Mouse (Mus musculus) kidney, postnatal 25 days (tissue): Measurements from ENCODE around the gene Frat1.

Experiments
- DNase-seq, 2 experiments: peaks; one replicate each; pipeline ENCODE4 v3.0.0; 2021; ENCODE audit warnings: mixed read lengths in 2 of 2

The Frat1 gene

DNA sequence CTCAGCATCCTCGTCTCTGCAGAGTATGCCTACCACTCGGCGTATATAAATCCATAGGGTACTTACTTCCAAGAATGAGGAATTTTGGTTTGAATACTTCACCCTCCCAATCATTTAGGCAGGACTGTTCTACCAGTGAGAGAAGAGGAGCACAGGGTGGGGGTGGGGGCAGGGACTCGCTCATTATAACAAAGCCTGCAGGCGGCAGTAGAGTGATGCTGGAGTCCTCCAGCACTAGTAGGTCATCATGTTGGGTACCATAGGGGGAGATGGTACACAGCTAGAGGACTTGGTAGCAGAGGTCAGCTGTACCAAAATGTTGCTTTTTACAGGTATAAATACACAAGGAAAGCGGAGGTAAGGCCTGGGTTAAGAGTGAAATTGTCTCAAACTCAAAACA, 14.6 kb downstream of the Frat1 start:
- no peak for DNase-seq

DNA sequence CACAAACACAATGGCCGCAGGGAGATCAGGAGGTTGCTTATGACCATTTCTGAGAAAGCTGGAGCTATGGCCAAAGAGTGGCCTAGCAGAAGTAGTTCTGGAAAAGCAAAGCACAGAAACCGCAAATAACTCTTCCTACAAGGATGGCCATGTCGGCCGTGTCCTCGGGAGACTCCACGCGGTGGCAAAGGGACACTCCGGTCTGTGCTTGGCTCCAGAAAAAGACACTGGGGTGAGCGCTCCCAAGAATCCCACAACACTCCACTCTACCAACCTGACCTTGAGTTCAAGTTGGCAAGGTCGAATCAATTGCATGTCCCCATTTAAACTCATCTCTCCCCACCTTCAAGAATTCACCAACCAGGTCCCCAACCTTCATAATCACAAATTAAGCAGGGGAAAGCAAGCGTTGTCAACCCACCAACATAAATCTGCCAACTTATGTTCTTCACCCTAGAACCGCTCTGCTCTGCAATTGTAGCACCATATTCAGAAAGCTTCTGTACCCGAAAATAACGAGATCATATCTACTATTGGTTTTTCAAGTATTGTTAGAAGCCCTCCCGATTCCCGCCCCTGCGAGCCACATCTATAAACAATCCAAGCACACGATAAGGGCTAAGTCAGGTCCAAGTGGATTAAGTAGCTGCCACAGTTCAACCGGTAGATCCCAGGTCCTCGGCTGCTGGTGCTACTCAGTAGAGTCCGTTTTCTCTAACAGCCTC, 16.8 kb downstream of the Frat1 start:
- DNase-seq: no peak

DNA sequence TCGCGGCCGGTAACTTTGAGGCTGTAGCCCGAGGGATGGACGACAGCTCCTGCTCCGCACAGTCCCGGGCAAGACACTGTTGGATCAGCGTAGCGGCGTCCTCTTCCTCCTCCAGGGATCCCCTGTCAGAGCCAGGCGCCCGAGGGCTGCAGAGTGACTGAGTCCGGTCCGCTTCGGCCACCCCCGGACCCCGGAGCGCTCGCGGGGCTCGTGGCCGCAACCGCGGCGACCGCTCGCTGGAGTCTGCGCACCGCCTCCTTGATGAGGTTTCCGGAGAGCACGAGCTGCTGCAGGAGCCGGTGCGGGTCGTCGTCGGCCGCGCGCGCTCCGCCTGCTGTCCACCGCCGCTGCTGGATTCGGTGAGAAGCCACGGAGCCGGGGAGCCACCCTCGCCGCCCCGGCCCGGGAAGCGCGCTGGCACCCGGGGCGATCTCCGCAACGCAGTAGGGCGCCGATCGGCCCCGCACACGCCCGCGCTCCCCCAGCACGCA, 17.4 kb downstream of the Frat1 start:
- peak; percentile 31 to 56 for DNase-seq

DNA sequence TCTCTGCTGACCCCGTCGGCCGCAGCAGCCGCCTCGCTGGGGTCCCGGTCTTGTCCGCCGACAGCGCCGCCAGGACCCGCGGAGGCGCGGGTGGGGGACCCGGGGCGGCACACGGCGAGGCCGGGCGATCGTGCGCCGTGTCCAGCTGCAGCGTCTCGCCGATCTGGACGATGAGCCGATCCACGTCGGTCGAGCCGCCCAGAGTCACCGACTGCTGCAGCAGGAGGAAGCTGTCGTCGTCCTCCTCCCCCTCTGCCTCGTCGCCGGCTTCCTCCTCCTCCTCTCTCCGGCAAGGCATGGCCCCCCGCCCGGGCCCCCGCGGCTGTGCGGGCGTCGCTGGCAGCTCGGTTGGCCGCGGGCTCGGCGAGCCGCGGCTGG, 17.8 kb downstream of the Frat1 start:
- peak in 1 of 2 experiments; percentile 26 for DNase-seq

DNA sequence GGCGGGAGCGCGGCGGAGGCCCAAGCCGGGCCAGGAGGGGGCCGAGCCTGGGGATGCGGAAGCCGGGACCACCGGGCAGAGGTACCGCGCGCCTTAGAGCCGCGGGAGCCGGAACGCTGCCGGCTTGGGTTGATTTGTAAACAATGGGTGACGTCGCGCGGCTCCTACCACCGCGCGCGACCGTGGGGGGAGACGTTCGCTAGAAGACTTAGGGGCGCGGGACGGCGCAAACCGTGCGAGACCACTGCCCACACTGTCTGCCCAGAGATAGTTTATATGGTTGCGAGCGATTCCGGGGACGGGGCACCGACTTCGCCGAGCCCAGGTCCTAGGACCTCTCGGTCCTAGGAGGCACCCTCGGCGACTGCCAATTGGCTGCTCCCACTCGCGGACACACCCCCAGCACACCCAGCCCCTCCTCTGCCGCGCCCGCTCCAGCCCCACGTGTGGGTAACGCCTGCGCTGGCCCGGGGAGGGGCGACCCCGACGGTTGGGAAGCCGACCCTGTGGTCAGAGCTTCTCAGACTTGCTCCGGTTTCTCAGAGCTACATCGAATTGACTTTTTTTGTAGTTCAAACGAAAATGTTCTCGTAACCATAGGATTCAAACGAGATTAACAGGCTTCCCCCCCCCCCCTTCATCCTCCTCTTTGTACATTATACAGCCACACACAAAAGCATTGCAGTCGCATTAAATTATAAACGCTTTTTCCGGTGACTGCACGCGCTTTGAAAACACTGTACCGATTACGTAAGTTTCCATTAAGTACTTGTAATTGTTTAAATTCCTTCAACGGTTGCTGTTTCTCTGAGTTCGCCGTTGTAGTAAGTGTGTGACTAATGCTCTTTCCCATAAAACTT, 18.5 kb downstream of the Frat1 start, which contains the start of gene Frat2:
Gene Frat2 (minus strand): TSS at position 141 of the 860 bp plus-strand sequence.
- peak; percentile 86 to 95 for DNase-seq

DNA sequence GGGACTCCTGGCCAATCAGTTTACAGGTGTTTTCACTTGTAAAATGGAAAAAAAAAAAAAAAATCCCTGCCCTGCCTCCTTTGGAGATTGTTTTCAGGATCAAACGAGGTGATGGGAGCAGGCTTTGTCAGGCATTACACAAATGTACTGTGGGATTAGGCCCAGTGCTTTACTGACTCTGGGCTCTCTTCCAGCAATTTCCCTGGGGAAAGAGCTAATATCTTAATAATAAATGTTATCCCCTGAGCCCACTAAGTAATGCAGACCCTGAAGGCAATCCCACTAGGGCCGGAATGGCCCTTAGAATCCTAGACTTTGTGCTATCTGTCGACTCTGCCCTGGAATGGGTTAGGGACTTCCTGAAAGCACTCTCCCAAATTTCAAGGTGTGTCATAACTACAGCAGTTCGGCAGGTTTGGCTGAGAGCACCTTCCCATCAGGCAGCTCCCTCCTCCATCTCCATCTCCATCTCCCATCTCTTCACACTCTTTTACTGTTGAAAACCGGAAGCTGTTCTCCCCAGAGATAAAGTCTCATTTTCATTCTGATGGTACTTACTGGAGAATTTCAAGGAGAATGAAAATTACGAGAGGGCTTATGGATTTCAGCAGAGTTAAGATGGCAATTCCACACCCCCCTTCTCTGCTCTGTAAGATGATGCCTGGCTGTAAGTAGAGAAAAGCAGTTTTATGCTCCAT, 20.4 kb downstream of the Frat1 start:
- no peak for DNase-seq

DNA sequence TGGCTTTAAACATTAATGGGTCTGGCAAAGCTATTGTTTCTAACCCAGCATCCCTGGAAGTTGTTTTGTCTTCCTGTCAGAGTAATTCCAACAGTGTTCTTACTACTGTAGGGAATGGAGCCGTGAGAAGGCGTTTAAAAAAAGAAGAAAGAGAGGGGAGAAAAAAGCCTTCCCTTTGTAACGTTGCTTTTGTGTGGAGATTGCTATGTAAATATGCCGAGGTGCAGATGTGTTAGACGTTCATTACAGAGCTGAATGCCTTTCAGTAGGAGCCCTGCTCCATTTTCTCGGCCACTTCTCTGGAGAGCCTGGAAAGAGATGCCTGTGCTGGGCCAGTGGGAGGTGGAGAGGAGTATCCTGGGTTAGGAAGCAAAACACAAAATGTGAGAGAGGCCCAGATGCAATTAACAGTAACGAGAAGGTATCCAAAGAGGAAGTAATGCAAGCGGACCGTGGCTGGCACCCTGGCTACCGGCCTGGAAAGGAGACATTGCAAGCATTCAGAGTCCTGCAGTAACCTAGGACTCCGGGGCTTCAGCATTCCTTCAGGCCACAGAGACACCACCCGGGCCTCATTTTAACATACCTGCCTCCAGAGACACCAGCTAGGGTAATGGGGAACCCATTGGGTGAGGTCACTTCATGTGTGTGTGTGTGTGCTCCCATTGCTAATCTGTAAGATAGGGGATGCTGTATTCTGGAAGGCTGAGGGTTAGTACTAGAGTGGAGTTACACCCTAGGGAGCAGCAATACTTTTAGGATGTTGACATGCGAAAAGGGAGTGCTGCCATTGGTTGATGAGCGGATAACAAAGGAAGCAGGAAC, 21.2 kb downstream of the Frat1 start:
- no peak for DNase-seq

DNA sequence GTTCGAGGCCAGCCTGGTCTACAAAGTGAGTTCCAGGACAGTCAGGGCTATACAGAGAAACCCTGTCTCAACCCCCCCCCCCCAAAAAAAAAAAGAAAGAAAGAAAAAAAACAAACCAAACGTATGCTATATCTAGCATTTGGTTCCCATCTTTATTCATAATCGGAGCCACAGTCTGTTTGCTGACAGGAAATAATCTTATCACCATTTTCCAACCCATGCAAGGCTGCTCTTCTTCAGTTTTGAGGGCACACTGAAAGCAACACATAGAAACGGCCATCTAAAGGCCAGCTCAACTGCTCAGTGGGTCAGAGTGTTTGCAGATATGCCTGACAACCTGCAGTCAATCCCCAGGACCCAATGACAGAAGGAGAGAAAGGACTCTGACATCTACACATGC, 22.7 kb downstream of the Frat1 start:
- DNase-seq: no peak

DNA sequence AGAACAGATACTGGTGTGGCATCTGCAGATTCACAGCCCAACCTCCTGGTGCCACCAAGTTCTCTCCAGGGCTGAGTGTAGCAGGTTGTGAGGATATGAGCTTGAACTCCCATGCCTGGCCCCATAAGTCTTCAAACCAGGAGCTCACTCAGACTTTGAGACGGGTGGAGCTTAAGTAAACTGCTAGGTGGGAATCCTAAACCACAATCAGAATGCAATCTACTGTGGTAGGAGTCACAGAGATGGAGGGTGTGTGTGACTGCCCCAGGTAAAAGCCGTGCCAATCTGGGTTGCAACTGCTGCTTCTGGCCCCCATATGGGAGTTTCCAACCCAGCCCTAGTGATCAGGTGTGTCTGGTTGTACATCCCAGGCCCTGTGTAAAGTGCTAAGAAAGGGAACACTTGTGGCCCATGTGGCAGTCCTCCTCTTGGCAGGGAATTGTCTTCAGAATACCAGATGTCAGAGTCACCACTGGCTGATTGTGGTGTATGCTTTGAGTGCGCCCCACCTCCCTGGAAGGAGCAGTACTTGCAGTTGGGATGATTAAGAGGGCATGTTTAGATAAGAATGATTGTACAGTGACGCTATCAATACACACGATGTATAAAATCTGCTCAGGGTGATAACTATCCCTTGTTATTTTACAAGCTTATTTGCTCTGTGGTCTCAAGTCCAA, 27.5 kb downstream of the Frat1 start:
- DNase-seq: no peak

DNA sequence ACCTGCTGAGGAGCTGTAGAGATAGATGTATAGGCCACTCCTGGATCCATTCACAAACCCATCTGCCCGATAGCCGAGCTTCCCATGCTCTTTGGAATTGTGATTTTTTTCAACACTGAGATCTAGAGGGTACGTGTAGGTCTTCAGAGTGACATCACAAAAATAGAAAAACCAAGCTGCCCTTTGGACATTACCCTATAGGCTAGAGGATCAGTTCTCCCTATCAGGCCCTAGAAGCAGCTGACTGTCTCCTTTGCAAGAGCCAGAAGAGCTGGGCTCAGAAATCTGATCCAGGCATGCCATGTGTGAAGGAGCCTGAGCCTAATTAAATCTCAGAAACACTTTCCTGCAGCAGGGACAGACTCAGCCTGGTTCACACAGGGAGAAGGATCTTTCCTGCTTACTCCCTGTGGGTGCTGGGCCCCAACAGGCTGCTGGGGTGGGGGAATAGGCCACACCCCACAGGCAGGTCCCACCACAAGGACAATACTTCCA, 28.1 kb downstream of the Frat1 start:
- no peak for DNase-seq

DNA sequence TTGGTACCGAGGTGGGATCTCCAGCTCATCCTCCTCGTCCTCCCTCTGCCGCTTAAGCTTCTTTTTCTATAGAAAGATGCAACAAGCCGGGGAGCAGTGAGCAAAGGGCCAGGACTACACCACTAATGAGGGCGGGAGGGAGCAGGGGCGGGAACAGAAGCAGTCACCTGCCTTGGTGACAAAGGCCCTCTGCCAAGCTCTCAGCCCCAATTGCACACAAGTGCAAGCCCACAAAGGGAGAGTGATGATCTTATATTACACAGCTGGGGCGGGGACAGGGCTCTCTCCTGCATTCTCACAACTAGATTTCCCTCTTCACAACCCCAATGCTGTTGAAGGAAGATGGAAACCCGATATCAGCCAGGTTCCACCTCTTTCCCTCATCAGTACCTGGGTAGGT, 36.9 kb downstream of the Frat1 start:
- no peak for DNase-seq

DNA sequence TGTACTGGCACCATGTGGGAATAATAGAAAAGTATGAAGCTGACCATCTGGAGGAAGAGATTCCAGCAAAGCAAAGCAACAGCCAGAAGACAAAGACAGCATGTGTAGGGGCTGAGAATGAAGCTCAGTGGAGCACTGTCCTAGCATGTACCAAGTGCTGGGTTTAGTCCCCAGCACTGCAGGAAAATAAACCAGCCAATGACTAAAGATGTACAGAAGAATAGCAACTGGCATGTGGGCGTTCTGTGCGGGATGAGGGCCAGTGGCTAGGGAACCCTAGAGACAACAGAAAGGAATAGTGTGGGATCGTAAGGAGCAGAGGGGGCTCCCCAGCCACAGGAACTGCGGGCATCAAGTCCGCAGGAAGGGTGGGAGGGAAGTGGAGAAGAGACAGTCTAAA, 39.5 kb downstream of the Frat1 start:
- no peak for DNase-seq

DNA sequence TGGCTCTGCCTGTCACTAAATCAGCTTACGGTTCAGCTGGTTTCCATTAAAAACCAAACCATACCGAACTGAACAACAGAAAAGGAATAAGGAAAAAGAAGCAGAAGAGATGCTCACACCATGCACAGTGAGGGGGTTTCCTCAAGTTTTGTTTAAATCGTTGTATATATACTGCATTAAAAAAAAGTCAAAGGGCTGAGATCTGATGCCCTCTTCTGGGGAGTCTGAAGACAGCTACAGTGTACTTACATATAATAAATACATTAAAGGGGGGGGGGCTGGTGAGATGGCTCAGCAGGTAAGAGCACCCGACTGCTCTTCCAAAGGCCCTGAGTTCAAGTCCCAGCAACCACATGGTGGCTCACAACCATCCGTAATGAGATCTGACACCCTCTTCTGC, 40.2 kb downstream of the Frat1 start:
- DNase-seq: peak in 1 of 2 experiments; percentile 5

DNA sequence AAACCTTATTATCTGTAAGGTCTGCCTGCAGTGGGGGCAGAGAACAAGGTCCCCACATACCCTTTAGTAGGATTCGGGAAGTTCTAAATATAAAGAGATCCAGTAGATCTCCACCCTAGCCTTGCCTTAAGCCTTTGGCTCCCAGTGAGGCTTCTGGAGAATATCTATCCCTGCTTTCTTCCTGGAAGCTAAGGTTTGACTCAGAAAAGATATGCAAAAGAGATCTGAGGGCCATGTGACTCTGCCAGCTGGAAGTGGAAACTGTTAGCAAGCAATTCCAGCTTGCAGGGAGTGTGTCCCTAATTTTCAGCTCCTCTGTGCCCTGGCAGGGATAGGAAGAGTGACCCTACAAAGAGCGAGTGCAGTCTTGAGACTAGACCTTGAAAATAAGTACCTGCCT, 42.5 kb downstream of the Frat1 start:
- no peak for DNase-seq

DNA sequence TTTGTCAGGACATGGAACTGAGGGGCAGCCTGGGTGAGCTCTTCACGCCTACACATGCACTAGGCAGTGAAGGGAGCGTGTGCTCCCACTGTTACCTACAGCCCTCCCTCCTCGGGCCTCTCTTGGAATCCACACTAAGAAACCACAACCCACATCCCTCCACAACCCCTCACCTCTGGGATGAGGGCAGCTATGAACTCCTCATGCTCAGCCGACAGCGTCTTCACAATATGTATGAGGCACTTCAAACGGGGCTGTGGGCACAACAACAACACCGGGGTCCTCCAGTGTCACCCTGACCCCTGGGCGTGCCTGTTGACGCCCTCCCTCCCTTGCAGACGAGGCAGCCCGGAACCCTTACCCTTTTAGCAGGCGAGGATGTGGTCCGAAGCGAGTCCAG, 44.6 kb downstream of the Frat1 start:
- DNase-seq: no peak

DNA sequence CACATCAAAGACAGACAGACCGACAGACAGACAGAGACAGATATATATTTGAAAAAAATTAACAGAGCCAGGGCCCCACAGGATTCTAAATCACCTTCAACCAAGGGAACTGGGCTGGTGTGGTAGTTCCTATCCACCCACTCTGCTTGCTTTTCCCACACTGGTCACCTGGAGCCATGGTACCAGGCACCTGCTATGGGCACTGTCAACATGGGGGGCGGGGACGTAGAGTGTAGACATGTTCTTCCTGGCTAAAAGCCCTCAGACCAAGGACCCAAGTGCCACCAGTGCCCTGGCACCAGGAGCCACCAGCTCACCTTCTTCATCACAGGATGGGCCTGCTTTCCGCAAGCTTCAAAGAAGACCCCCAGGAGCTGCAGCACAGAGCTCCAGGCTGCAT, 52.1 kb downstream of the Frat1 start:
- no peak for DNase-seq
